Mouse (Mus musculus): ENCODE measurements at regions not wholly inside any gene's neighbourhood (a gene's known extent, or its start where the extent isn't known, plus 50 kb on each side); places are given as distances from the start of the nearest gene placed in this dataset.

DNA sequence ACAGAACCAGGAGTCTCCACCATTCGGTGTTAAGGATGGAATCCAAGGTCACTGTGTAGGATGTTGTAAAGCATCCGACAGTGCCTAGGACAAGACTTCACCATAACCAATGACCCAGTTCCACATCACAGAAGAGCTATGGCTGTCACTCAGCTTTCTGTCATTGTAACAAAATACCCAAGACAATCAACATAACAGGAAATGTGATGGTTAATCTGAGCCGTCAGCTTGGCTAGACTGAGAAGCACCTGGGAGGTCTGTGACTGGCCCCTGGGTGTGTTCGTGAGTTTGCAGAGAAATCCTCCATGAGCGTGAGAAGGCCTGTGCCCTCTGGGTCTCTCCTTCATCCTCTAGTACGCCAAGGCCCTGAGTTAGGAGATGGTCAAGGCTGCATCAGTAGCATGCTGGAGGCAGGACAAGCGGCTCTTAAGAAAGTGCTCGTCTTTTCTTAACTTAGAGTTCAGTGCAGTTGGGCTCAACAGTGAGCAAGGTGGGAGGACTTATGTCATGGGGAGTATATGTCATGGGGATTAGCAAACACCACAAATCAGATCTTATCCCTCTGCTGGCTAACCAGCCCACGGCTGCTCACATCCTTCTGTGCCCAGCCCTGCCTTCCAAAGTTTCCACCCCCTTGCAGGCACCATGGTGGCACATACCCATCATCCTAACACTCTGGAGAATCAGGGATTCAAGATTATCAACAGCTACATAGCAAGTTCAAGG is 57.9 kb upstream of the Adgre5 start:
- H3K27me3 ChIP-seq (replicated peaks; ENCODE audit: control insufficient read depth, insufficient read depth, low read length), result no peaks in the 10 kb centered on the region
- no peak overlapping the region for H3K4me3 ChIP-seq (ENCODE audit: low read length)
- peak overlapping the region; percentile 31; the same call in 1 of the 2 replicates for H3K27ac ChIP-seq (ENCODE audit: low read length)
- H3K9ac ChIP-seq (ENCODE audit: low read depth, low read length), result no peak overlapping the region
- no peaks in the 10 kb centered on the region for H3K4me1 ChIP-seq (ENCODE audit: control insufficient read depth, insufficient read depth, low read length)
- 77% methylated on average over 9 of the region's 9 CpGs for WGBS
- no peaks in the 10 kb centered on the region for H3K36me3 ChIP-seq (ENCODE audit: control insufficient read depth, insufficient read depth, low read length)
- H3K4me2 ChIP-seq (ENCODE audit: low read depth, low read length), result no peak overlapping the region
- H3K9me3 ChIP-seq (ENCODE audit: control insufficient read depth, low read length), result no peaks in the 10 kb centered on the region
- ATAC-seq, result no peak

- H3K9me3 ChIP-seq (ENCODE audit: control insufficient read depth, low read length), result no peaks in the 10 kb centered on the region
- H3K27me3 ChIP-seq (replicated peaks; ENCODE audit: control insufficient read depth, insufficient read depth, low read length), result no peaks in the 10 kb centered on the region
- H3K4me3 ChIP-seq (ENCODE audit: low read length), result no peak overlapping the region
- no peaks in the 10 kb centered on the region for H3K4me1 ChIP-seq (ENCODE audit: control insufficient read depth, insufficient read depth, low read length)
- no peak overlapping the region for H3K4me2 ChIP-seq (ENCODE audit: low read depth, low read length)
- no peak for ATAC-seq
- no peaks in the 10 kb centered on the region for H3K36me3 ChIP-seq (ENCODE audit: control insufficient read depth, insufficient read depth, low read length)
- no peak overlapping the region for H3K27ac ChIP-seq (ENCODE audit: low read length)
- 69% methylated on average over 16 of the region's 16 CpGs for WGBS
- H3K9ac ChIP-seq (ENCODE audit: low read depth, low read length), result no peak overlapping the region
Observed at GRCm38 (mm10) chr8:83793491-83794238, 52.5 kb upstream of the Adgre5 start.
